Mouse (Mus musculus) liver, postnatal 0 days (tissue): ENCODE data around the gene Rasgef1b. TPM values are rescaled to one million over a fixed set of nuclear protein-coding genes. Genes with fewer than 3 reads are reported as not detected.

Experiments
- ATAC-seq: fragments of 200-750 bp; cut with Nextera tagmentation; 2 replicates; pipeline ENCODE4 v1.8.0; 2017; ENCODE audit warnings: mild to moderate bottlenecking, moderate library complexity
- DNase-seq: peaks from one replicate; pipeline ENCODE4 v3.0.0-alpha.2; 2016
- H3K27ac ChIP-seq: fragments of 300-500 bp; sonication (generic); 2 replicates; pipeline ENCODE4 v1.5.1; 2014; ENCODE audit warnings: antibody characterized with exemption, moderate library complexity, mild to moderate bottlenecking, low read depth
- H3K27me3 ChIP-seq: fragments of 300-500 bp; sonication (generic); 2 replicates; pipeline ENCODE4 v1.6.1; 2014; ENCODE audit warnings: low read length, control low read depth, mixed read lengths; ENCODE audit not compliant: insufficient read depth
- H3K36me3 ChIP-seq: fragments of 300-500 bp; sonication (generic); replicated peaks from 2 replicates; pipeline ENCODE4 v1.6.1; 2014; ENCODE audit warnings: mild to moderate bottlenecking, control low read depth, low read length, moderate library complexity, mixed read lengths; ENCODE audit not compliant: insufficient read depth
- H3K4me1 ChIP-seq: fragments of 300-500 bp; sonication (generic); 2 replicates; pipeline ENCODE4 v1.6.1; 2014; ENCODE audit warnings: antibody characterized with exemption, mild to moderate bottlenecking, control low read depth; ENCODE audit not compliant: insufficient read depth
- H3K4me2 ChIP-seq: fragments of 300-500 bp; sonication (generic); 2 replicates; pipeline ENCODE4 v1.6.1; 2014; ENCODE audit warnings: low read depth, mild to moderate bottlenecking, low read length, moderate library complexity, mixed read lengths
- H3K4me3 ChIP-seq: fragments of 300-500 bp; sonication (generic); 2 replicates; pipeline ENCODE4 v1.5.1; 2014; ENCODE audit warnings: low read depth, low read length
- H3K9ac ChIP-seq: fragments of 300-500 bp; sonication (generic); replicated peaks from 2 replicates; pipeline ENCODE4 v1.6.1; 2014; ENCODE audit warnings: mild to moderate bottlenecking, moderate library complexity
- H3K9me3 ChIP-seq: fragments of 300-500 bp; sonication (generic); 2 replicates; pipeline ENCODE4 v1.6.1; 2016; ENCODE audit warnings: mild to moderate bottlenecking, control low read depth, low read length, mixed read lengths
- CTCF ChIP-seq: sonication (generic); IDR thresholded peaks from 2 replicates; pipeline ENCODE4 v1.5.1; 2016; ENCODE audit warnings: antibody characterized with exemption, low read depth
- EP300 ChIP-seq: IDR thresholded peaks from 2 replicates; pipeline ENCODE4 v1.6.1; 2016; ENCODE audit warnings: antibody characterized with exemption, low read depth, mild to moderate bottlenecking
- WGBS: fragments of 180-500 bp; shearing (Covaris S2); extraction: QIAGEN DNeasy Blood & Tissue Kit; methylation state at CpG from one replicate; pipeline ENCODE4 v1.1.7; 2014; ENCODE audit not compliant: insufficient replicate concordance; 5-methylcytosine and 5-hydroxymethylcytosine counted together
- polyA plus RNA-seq: library from polyadenylated mRNA; unstranded; fragments of >200 nt; fragmentation: Nextera tagmentation; extraction: Ambion mirVana; gene quantifications from 2 replicates; pipeline ENCODE4 v1.2.1, GENCODE M21; 2015

Gene Rasgef1b
- polyA plus RNA-seq, 1 experiment from 2014 or later: 11.8 TPM

DNA sequence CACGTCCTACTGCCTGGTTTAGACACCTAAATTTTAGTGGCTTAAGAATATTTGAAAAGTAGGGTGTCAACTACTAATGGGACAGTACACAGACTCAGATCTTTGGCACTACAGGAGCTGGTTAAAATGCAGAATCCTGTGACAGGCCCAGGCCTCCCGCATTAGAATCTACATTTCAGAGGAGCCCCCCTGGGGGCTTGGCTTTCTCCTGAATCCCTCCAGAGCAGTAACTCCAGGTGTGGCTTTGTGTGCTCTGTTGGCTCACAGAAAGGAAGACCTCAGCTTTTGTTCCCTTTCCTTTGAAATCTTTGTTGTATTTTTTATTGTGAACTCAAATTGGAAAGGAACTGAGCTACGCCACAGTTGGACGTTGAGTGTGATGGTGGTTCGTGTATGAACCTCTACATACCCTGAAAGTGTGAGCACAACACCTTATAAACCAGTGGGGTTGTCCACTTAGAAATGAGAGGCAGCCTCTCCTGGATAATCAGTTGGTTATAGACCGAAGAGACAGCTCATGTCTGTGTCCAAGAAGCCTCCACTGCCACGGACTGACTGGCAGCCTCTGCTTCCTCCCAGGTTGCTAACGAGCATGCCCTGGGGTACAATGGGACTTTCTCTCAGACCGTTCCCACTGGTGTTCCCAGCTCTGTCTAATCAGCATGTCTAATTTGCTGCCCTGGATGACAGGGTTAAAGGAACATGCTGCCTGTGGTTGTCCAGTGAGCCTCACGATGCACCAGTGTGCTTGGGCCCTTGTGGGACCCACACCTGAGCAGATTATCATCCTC lies 9.3 kb upstream of the Rasgef1b start:
- no peaks in the 10 kb centered on the region for H3K27me3 ChIP-seq
- no peaks in the 10 kb centered on the region for H3K4me1 ChIP-seq
- ATAC-seq: no peak
- H3K9me3 ChIP-seq: no peaks in the 10 kb centered on the region
- H3K4me2 ChIP-seq: no peak overlapping the region
- no peaks in the 10 kb centered on the region for H3K36me3 ChIP-seq
- no peak for DNase-seq
- H3K4me3 ChIP-seq: no peak overlapping the region
- 43% methylated on average over 10 of the region's 10 CpGs for WGBS
- H3K9ac ChIP-seq: no peak overlapping the region
- TF ChIP-seq EP300 (no peak), CTCF (no peak)
- H3K27ac ChIP-seq: no peak overlapping the region

DNA sequence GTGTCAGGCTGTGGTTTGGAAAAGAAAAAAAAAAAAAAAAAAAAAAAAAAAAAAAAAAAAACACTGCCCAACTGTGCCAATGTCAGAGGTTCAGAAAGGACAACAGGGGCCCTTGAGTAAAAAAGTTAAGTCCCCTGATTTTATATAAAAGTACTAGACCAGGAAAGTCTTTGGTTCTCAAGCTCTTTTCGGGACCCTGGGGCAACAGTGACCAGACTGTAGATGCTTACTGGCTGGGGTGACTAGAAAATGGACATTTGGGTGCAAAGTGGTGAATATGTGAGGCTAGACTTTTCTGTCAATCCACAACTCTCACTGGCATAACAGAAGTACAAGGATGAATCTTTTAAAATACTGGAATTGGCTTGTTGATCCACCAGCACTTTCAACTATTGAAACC lies 1.1 kb upstream of the Rasgef1b start:
- ATAC-seq: no peak
- Histone ChIP-seq H3K4me2 (no peak overlapping the region), H3K36me3 (no peaks in the 10 kb centered on the region), H3K27ac (no peak overlapping the region), H3K9me3 (no peaks in the 10 kb centered on the region), H3K27me3 (peaks cover 34% of the 10 kb centered on the region), H3K9ac (no peak overlapping the region), H3K4me1 (peaks cover 4% of the 10 kb centered on the region), H3K4me3 (no peak overlapping the region)
- TF ChIP-seq CTCF (no peak), EP300 (no peak)
- DNase-seq: no peak
- 70% methylated on average over 1 of the region's 1 CpGs for WGBS

DNA sequence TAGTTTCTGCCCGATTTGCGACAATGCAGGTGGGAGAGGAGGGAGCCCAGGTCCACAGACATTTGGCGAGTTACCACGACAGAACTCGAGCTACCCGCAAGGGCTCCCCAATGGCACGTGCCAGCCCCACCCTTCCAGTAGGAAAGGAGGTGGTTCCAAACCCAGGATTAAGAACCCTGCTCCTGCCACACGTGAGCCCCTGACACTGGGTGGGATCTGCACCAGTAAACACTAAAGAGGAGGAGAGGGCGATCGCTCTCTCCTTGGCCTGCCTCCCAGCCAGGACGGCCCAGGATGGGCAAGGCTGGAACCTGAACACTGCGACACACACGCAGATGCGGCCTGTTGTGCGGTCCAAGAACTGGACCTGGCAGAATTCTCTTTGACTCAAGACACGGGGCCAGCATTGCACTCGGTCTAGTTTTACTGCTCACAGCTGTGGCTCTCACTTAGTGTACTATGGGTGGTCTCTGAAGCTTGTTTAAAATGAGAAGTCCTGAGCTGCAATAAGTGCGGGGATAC lies 557 bp upstream of the Rasgef1b start:
- peak overlapping the region; percentile 98; the same call in 1 of the 2 replicates for H3K4me2 ChIP-seq
- no peak overlapping the region for H3K27ac ChIP-seq
- H3K27me3 ChIP-seq: peaks cover 34% of the 10 kb centered on the region
- DNase-seq (no peak), ATAC-seq (no peak)
- H3K9ac ChIP-seq: no peak overlapping the region
- no peak overlapping the region for H3K4me3 ChIP-seq
- WGBS: 3% methylated on average over 18 of the region's 18 CpGs
- H3K4me1 ChIP-seq: peaks cover 4% of the 10 kb centered on the region
- H3K9me3 ChIP-seq: no peaks in the 10 kb centered on the region
- H3K36me3 ChIP-seq: no peaks in the 10 kb centered on the region
- TF ChIP-seq CTCF (no peak), EP300 (no peak)

DNA sequence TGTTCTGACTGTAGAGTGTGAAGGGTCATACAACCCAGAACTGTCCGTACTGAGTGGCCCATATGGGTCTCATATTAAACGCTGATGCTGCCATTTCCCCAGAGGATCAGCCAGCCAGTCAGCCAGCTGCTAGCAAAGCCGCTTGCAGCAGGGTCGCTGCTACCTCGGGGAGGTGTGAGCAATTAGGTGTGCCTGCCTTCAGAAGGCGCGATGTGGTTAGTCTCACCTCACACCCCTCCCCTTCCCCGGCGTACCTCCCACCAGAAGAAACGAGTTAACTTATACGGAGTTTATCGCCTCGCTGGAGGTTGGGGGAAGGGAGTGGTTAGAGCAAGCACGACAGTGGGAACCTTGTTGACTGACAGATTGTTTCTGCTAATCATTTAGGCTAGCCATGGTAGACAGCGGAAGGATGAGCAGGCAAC lies 826 bp downstream of the Rasgef1b start:
- H3K4me2 ChIP-seq: peak overlapping the region; percentile 98
- H3K27me3 ChIP-seq: peaks cover 34% of the 10 kb centered on the region
- H3K4me1 ChIP-seq: peaks cover 4% of the 10 kb centered on the region
- H3K4me3 ChIP-seq: peak overlapping the region; percentile 56
- ATAC-seq: no peak
- no peaks in the 10 kb centered on the region for H3K9me3 ChIP-seq
- TF ChIP-seq EP300 (no peak), CTCF (no peak)
- H3K36me3 ChIP-seq: no peaks in the 10 kb centered on the region
- WGBS: under 1% methylated on average over 15 of the region's 15 CpGs
- H3K27ac ChIP-seq: no peak overlapping the region
- H3K9ac ChIP-seq: no peak overlapping the region
- DNase-seq: no peak

DNA sequence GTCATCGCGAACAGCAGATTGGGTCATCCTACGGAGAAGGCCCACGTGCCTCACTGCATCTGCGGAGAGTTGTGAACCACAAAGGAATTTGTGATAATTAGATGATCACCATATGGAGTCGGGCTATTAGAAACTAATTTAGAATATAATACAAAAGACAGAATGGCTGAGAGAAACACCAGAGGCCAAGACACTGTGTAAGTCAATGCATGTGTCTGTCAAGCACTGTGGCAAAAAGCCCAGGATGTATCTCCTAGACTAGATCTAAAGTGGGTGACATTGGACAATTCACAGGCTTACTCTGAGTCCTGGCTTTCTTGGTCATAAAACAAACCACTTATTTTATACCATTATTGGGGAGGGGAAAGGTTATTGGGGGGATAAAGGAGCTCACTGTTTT lies 4.9 kb downstream of the Rasgef1b start:
- Histone ChIP-seq H3K27me3 (peaks cover 21% of the 10 kb centered on the region), H3K4me2 (no peak overlapping the region), H3K4me3 (no peak overlapping the region), H3K36me3 (no peaks in the 10 kb centered on the region), H3K9ac (no peak overlapping the region), H3K27ac (no peak overlapping the region), H3K4me1 (peaks cover 4% of the 10 kb centered on the region), H3K9me3 (no peaks in the 10 kb centered on the region)
- ATAC-seq: no peak
- DNase-seq: no peak
- WGBS: 87% methylated on average over 6 of the region's 6 CpGs
- no peak for TF ChIP-seq EP300
- TF ChIP-seq CTCF: no peak

DNA sequence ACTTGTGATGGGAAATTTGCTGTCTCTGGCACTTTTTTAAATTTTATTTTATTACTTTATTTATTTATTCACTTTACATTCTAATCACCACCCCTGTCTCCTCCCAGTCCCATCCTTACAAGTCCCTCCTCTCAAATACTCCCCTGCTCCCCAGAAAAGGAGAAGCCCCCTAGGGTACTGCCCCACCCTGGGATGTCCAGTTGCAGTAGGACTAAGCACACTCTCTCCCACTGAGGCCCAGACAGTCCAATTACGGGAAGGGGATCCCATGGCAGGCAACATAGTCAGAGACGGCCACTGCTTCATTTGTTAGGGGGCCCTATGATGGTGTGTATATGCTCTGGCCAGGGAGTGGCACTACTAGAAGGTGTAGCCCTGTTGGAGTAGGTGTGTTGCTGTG lies 6.6 kb downstream of the Rasgef1b start:
- no peak overlapping the region for H3K27ac ChIP-seq
- TF ChIP-seq EP300: no peak
- TF ChIP-seq CTCF: no peak
- H3K4me3 ChIP-seq: no peak overlapping the region
- peaks cover 5% of the 10 kb centered on the region; the same call in 1 of the 2 replicates for H3K27me3 ChIP-seq
- ATAC-seq (no peak), DNase-seq (no peak)
- 73% methylated on average over 2 of the region's 2 CpGs for WGBS
- H3K36me3 ChIP-seq: no peaks in the 10 kb centered on the region
- no peak overlapping the region for H3K9ac ChIP-seq
- no peak overlapping the region for H3K4me2 ChIP-seq
- H3K4me1 ChIP-seq: no peaks in the 10 kb centered on the region
- H3K9me3 ChIP-seq: no peaks in the 10 kb centered on the region
